Mouse (Mus musculus) layer of hippocampus, postnatal 10 days (tissue): ENCODE measurements at regions not wholly inside any gene's neighbourhood (a gene's known extent, or its start where the extent isn't known, plus 50 kb on each side); places are given as distances from the start of the nearest gene placed in this dataset.

Source experiments
- DNase-seq, 2 experiments: peaks; one replicate each; pipeline ENCODE4 v3.0.0; 2021; ENCODE audit warnings: low spot score in 2 of 2

DNA sequence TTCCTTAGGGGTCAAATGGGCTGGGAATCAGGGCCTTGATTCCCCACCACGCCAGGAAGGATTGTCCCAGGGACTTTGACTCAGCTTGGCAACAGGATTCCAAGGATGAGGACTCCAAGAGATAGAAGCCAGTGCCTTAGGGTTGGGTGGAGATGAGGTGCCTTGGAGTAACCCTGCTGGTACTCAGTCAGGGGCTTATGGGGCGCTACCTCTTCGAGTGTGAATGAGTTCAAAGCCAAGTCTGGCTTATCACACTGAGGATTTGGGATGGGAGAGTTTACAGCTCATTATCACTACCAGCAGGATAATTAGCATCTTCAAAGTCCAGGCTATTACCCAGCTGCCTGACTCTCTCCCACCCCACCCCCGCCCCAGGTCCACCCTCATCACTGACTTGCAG, 213.5 kb downstream of the Cdh26 start:
- no peak for DNase-seq

GRCm38 (mm10) chr2:178660071-178660470, 229.7 kb downstream of the Cdh26 start:
- DNase-seq = no peak

- DNase-seq = no peak
These were observed 232.1 kb downstream of the Cdh26 start for GRCm38 (mm10) chr2:178662396-178662795.

DNA sequence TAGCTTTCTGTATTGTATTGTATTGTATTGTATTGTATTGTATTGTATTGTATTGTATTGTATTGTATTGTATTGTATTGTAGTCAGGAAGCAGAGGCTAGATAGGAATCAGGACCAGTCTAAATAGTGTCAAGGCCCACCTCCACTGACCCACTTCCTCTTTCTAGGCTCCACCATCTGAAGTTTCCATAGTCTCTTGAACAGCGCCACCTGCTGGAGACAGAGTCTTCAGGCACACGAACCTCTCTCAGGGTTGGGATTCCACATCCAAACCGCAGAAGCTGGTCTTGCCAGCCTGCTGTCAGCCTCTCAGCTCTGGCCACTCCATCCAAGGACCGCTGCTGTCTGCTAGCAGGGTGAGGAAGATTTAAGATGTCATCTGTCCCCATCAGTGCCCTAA, 234.6 kb downstream of the Cdh26 start:
- peak; percentile 60 to 72 for DNase-seq

- DNase-seq = no peak
These were observed 238.1 kb downstream of the Cdh26 start for GRCm38 (mm10) chr2:178668451-178668850.

DNA sequence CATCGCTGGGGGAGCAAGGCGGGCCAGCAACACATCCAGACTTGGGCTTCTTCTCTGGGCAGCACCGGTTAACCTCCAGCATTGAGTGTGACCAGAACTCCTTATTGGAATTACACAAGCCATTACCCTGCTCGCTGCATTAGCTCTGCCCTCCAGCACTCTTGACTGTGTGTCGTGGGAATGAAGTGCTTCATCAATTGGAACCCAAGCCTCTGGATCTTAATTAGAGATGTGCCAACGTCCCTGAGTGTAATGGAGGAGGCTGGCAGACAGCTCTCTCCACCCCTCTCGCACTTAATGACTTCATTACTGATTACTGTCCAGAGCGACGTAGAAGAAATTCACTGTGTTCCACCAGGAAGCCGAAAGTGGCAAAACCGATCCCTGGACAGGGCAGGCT, 240.6 kb downstream of the Cdh26 start:
- DNase-seq = no peak

DNA sequence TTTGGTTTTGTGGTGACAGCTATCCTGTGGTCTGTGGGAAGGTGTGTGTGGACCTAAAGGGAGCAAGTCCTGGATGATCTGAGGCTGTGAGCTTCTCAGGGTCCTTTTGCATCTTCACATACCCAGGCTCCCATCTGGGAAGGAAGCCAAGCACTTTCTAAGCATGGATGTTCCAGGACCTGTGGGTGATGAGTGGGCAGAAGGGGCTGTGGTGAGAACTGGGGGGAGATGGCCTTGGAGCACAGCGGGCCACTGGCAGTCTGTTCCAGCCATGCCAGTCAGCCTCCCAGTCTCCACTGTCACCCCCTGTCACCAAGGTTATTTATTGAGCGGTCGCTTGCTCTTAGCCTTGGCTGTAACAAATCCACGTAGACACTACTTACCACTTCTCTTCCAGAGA, 243.3 kb downstream of the Cdh26 start:
- DNase-seq = no peak

GRCm38 (mm10) chr2:178674621-178675020, 244.3 kb downstream of the Cdh26 start:
- DNase-seq = no peak

DNA sequence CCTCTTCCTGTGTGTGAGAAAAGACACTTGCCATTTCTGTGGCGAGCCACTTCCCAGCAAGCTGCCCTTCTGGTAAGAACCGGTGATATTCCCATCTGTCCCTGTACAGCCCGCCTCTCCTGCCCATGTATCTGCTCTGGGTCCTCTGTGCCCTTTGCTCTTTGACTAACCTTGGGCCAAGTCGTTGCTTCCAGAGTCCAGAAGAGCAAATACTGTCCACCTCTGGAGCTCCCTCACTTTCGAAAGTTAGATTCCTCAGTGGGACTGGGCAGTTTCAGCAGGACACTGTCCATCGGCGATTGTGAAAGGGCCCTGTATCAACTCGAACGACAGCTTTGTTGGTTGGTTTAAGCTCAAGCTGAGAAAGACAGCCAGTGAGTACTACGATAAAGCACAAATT, 246.6 kb downstream of the Cdh26 start:
- no peak for DNase-seq

DNA sequence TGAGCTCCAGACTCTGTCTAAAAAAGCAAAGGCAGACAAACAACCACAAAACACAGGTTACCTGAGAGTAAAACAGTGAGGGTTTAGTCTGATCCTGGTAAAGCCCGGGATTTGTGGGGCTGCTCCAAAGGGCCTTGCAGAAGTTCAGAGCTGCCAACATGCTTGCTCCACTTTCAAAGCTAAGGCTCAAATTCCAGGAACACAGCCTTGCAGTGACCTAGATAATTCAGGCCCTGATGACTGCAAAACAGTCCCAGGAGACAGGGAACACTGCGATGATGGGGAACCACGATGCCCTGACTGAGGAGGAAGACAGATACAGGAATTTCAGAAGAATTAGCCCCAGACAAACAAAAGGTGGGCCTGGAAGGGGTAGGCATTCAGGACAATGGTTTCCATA, 250.0 kb downstream of the Cdh26 start:
- DNase-seq = no peak

- DNase-seq = no peak
These were observed 254.0 kb downstream of the Cdh26 start for GRCm38 (mm10) chr2:178684026-178684958.

- no peak for DNase-seq
These were observed 254.9 kb downstream of the Cdh26 start for GRCm38 (mm10) chr2:178685211-178685610.

DNA sequence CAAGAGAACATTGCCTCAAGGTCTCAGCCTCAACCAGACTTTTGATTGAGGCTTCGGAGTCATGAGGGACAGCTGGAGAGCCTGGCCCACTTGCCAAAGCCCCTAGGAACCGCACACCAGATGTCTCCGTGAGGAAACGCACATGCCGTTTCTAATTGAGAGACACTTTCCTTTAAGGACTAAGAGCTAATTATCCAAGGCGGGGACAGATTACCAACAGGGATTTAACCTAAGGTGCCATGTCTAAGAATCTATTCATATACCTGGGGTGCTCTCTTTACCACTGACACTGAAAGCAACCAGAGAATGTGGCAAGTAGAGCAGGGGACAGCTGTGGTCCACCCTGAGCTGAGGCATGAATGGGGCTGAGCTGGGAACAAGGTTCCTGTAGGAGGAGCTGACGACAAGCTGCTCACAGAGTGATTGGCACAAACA, 255.9 kb downstream of the Cdh26 start:
- no peak for DNase-seq

GRCm38 (mm10) chr2:178688586-178688985, 258.3 kb downstream of the Cdh26 start:
- no peak for DNase-seq

DNA sequence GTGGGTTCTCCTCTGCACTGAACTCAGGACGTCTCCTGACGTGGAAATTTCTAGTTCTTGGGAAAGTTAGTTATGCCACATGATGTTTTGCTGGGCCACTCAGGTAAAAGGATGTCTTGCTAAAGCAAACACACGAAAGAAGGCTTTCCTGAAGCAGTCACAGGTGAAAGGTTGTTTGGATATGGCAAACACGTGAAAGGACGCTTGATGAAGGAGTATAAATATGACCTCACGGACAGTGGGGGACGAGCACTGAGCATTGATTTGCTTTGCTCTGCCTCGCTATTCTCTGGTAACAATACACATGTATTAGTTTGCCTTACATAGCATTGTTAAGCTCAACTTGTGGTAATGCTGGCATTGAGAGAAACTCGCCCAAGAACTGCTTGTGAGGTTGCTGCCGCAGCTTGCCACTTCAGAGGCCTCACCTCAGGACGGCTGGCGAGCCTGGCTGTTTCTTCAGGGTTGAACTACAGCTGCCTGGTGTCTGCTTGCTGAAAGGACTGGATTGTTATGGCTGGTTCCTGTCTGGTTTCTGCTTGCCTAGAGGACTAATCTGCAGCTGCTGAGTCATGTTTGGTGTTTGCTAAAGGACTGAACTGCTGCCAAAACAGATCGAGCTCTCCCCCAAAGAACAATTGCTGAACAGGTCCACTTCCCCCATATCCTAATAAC, 261.0 kb downstream of the Cdh26 start:
- no peak for DNase-seq

- no peak for DNase-seq
These were observed 261.5 kb downstream of the Cdh26 start for GRCm38 (mm10) chr2:178691865-178692228.

DNA sequence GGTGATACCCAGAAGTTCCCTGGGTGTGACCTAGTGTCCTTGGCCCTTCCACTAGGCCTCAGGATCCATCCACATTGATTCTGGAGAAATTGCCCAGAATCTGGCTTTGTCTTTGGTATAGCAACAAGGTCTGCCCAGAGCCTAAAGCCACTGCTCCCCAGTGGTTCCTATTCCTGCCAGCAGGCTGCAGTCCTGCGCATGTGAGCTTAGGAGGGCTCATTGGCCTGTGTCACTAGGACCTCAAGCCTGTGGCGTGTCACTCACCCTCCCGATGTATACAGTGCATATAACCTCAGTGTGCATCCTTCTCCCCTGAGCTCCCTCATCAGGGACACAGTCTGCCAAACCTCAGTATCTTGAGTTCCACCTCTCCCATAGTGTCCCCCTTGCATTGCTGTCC, 261.9 kb downstream of the Cdh26 start:
- no peak for DNase-seq

GRCm38 (mm10) chr2:178698648-178699047, 268.3 kb downstream of the Cdh26 start:
- peak; percentile 63 to 75 for DNase-seq

DNA sequence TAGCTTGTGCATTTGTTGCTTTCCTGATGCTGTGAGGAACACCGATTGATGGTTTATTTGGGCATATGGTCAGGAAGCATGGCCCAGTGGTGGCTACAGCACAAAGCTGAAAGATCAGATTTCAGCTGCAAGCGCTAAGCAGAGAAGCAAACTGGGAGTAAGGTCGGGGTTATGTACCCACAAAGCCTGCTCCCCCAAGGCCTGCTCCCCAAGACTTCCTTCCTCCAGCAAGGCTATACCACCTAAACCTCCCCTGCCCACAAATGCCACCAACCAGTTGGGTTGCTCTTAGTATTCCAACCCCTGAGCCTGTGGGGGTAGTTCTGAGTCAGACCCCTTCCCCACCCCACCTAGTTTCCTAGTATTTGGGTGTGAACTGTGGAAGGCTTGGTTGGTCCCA, 270.5 kb downstream of the Cdh26 start:
- no peak for DNase-seq

DNA sequence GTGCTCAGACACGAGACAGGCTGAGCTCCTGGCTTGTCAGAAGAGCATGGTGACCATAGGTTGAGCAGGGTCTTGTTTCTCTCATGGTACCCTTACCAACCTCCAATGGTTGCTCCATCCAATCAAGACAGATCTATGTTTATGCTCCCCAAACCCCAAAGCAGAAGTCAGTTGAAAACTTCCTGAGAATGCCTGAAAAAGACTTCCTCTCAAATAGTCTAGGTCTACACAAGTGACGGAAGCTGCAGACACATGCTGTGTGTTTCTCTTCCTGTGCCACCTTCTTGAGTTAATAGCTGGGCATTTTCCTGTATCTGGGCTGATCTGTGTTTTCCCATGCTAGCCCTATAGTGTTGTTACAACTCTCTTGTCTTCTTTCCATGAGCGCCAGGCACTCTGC, 274.2 kb downstream of the Cdh26 start:
- DNase-seq = no peak

DNA sequence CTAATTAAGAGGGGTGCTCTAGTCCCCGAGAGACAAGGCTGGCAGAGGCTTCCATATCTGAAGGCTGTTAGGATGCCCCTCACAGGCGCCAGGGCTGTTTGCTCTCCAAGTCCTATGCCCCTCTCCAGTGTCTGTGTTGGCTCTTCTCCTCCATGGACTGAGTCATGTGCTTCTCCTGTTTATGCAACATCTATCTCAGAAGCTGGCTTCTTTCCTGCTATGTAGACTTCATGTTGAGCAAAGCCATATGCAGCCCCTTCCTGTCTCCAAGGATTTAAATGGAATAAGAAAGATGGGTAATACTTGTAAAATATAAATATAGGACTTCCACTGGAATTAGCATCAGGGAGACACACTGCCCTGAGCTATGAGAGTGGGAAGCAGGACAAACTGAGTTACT, 278.3 kb downstream of the Cdh26 start:
- no peak for DNase-seq

GRCm38 (mm10) chr2:178709192-178709881, 279.0 kb downstream of the Cdh26 start:
- DNase-seq = no peak
